Mouse (Mus musculus) hindbrain, embryonic 15.5 days (tissue): ENCODE data around the gene Padi2. TPM values are rescaled to one million over a fixed set of nuclear protein-coding genes. Genes with fewer than 3 reads are reported as not detected.
A peak's percentile ranks its signal among the peaks of the same experiment; 100 is the strongest.

Experiments used
- ATAC-seq: fragments of 200-750 bp; cut with Nextera tagmentation; 2 replicates; pipeline ENCODE4 v1.8.0; 2017; ENCODE audit warnings: low read depth, moderate number of reproducible peaks, moderate TSS enrichment; ENCODE audit not compliant: low FRiP score
- H3K27ac ChIP-seq: fragments of 300-500 bp; sonication (generic); replicated peaks from 2 replicates; pipeline ENCODE4 v1.5.1; 2015; ENCODE audit warnings: mild to moderate bottlenecking, inconsistent platforms
- H3K27me3 ChIP-seq: fragments of 300-500 bp; sonication (generic); 2 replicates; pipeline ENCODE4 v1.6.1; 2015; ENCODE audit warnings: control low read depth, inconsistent platforms
- H3K36me3 ChIP-seq: fragments of 300-500 bp; sonication (generic); 2 replicates; pipeline ENCODE4 v1.6.1; 2015; ENCODE audit warnings: control low read depth, inconsistent platforms
- H3K4me1 ChIP-seq: fragments of 300-500 bp; sonication (generic); replicated peaks from 2 replicates; pipeline ENCODE4 v1.6.1; 2015; ENCODE audit warnings: control low read depth, inconsistent platforms
- H3K4me2 ChIP-seq: fragments of 300-500 bp; sonication (generic); 2 replicates; pipeline ENCODE4 v1.6.1; 2015; ENCODE audit warnings: moderate library complexity, mild to moderate bottlenecking, inconsistent platforms
- H3K4me3 ChIP-seq: fragments of 300-500 bp; sonication (generic); 2 replicates; pipeline ENCODE4 v1.5.1; 2015; ENCODE audit warnings: mild to moderate bottlenecking, inconsistent platforms
- H3K9ac ChIP-seq: fragments of 300-500 bp; sonication (generic); 2 replicates; pipeline ENCODE4 v1.6.1; 2015; ENCODE audit warnings: inconsistent platforms
- H3K9me3 ChIP-seq: fragments of 300-500 bp; sonication (generic); 2 replicates; pipeline ENCODE4 v1.6.1; 2016; ENCODE audit warnings: control low read depth, inconsistent platforms
- WGBS: fragments of 180-500 bp; shearing (Covaris S2); methylation state at CpG from one replicate; pipeline ENCODE4 v1.1.7; 2015; 5-methylcytosine and 5-hydroxymethylcytosine counted together
- polyA plus RNA-seq: library from polyadenylated mRNA; unstranded; fragments of >200 nt; fragmentation: Nextera tagmentation; extraction: Ambion mirVana; gene quantifications from 2 replicates; pipeline ENCODE4 v1.2.1, GENCODE M21; 2015

The Padi2 gene
- polyA plus RNA-seq, 1 experiment from 2014 or later = 1.2 TPM

- Histone ChIP-seq H3K9ac (no peak overlapping the region), H3K9me3 (no peaks in the 10 kb centered on the region), H3K4me1 (no peaks in the 10 kb centered on the region), H3K4me2 (no peak overlapping the region), H3K27me3 (no peaks in the 10 kb centered on the region), H3K4me3 (no peak overlapping the region), H3K36me3 (no peaks in the 10 kb centered on the region), H3K27ac (no peak overlapping the region)
- WGBS = 97% methylated on average over 3 of the region's 3 CpGs
- ATAC-seq = no peak
These were observed 23.2 kb upstream of the Padi2 start for GRCm38 (mm10) chr4:140882981-140883380.

GRCm38 (mm10) chr4:140883852-140884251 lies 22.3 kb upstream of the Padi2 start:
- Histone ChIP-seq H3K4me1 (no peaks in the 10 kb centered on the region), H3K9me3 (no peaks in the 10 kb centered on the region), H3K9ac (no peak overlapping the region), H3K4me2 (no peak overlapping the region), H3K27me3 (no peaks in the 10 kb centered on the region), H3K4me3 (no peak overlapping the region), H3K36me3 (no peaks in the 10 kb centered on the region), H3K27ac (no peak overlapping the region)
- no peak for ATAC-seq
- WGBS = 40% methylated on average over 4 of the region's 4 CpGs

GRCm38 (mm10) chr4:140891525-140892162 lies 14.5 kb upstream of the Padi2 start:
- Histone ChIP-seq H3K4me2 (no peak overlapping the region), H3K36me3 (no peaks in the 10 kb centered on the region), H3K9ac (no peak overlapping the region), H3K27me3 (no peaks in the 10 kb centered on the region), H3K4me1 (no peaks in the 10 kb centered on the region), H3K4me3 (no peak overlapping the region), H3K27ac (no peak overlapping the region), H3K9me3 (peaks cover 8% of the 10 kb centered on the region)
- ATAC-seq = no peak
- 94% methylated on average over 14 of the region's 14 CpGs for WGBS

- H3K4me3 ChIP-seq = no peak overlapping the region
- WGBS = 66% methylated on average over 1 of the region's 1 CpGs
- no peak for ATAC-seq
These were observed 14.0 kb upstream of the Padi2 start for GRCm38 (mm10) chr4:140892163-140892530.

GRCm38 (mm10) chr4:140904776-140905425 lies 1.2 kb upstream of the Padi2 start:
- Histone ChIP-seq H3K9ac (no peak overlapping the region), H3K27ac (no peak overlapping the region), H3K4me3 (no peak overlapping the region), H3K36me3 (no peaks in the 10 kb centered on the region), H3K27me3 (peaks cover 37% of the 10 kb centered on the region), H3K9me3 (no peaks in the 10 kb centered on the region), H3K4me2 (no peak overlapping the region), H3K4me1 (peaks cover 13% of the 10 kb centered on the region)
- 56% methylated on average over 14 of the region's 14 CpGs for WGBS
- ATAC-seq = no peak

More at GRCm38 (mm10) chr4:140892163-140892530, 14.0 kb upstream of the Padi2 start:
- Histone ChIP-seq H3K4me2 (no peak overlapping the region), H3K9ac (no peak overlapping the region), H3K27ac (no peak overlapping the region), H3K36me3 (no peaks in the 10 kb centered on the region), H3K9me3 (peaks cover 8% of the 10 kb centered on the region), H3K4me1 (no peaks in the 10 kb centered on the region), H3K27me3 (no peaks in the 10 kb centered on the region)

GRCm38 (mm10) chr4:140905426-140905871 lies 695 bp upstream of the Padi2 start:
- peak overlapping the region; percentile 87 for H3K4me2 ChIP-seq
- no peaks in the 10 kb centered on the region for H3K9me3 ChIP-seq
- ATAC-seq = no peak
- no peaks in the 10 kb centered on the region for H3K36me3 ChIP-seq
- H3K27me3 ChIP-seq = peaks cover 37% of the 10 kb centered on the region
- 16% methylated on average over 11 of the region's 11 CpGs for WGBS
- no peak overlapping the region; the same call in 1 of the 2 replicates for H3K4me3 ChIP-seq
- H3K9ac ChIP-seq = peak overlapping the region; percentile 33
- peaks cover 13% of the 10 kb centered on the region for H3K4me1 ChIP-seq
- no peak overlapping the region for H3K27ac ChIP-seq

- Histone ChIP-seq H3K4me3 (no peak overlapping the region), H3K9ac (no peak overlapping the region), H3K4me2 (no peak overlapping the region), H3K27me3 (peaks cover 37% of the 10 kb centered on the region), H3K27ac (no peak overlapping the region), H3K9me3 (no peaks in the 10 kb centered on the region), H3K36me3 (no peaks in the 10 kb centered on the region), H3K4me1 (peaks cover 13% of the 10 kb centered on the region)
- no peak for ATAC-seq
- 52% methylated on average over 11 of the region's 11 CpGs for WGBS
These were observed 710 bp downstream of the Padi2 start for GRCm38 (mm10) chr4:140906827-140907280.

- no peak for ATAC-seq
- Histone ChIP-seq H3K4me1 (peaks cover 13% of the 10 kb centered on the region), H3K36me3 (no peaks in the 10 kb centered on the region), H3K4me2 (no peak overlapping the region), H3K9ac (no peak overlapping the region), H3K4me3 (no peak overlapping the region), H3K27ac (no peak overlapping the region), H3K9me3 (no peaks in the 10 kb centered on the region), H3K27me3 (peaks cover 37% of the 10 kb centered on the region)
- 53% methylated on average over 12 of the region's 12 CpGs for WGBS
These were observed 1.3 kb downstream of the Padi2 start for GRCm38 (mm10) chr4:140907306-140908024.

GRCm38 (mm10) chr4:140908627-140909026 lies 2.5 kb downstream of the Padi2 start:
- no peak for ATAC-seq
- Histone ChIP-seq H3K27ac (no peak overlapping the region), H3K4me1 (peaks cover 13% of the 10 kb centered on the region), H3K27me3 (peaks cover 31% of the 10 kb centered on the region), H3K4me2 (no peak overlapping the region), H3K36me3 (no peaks in the 10 kb centered on the region), H3K9me3 (no peaks in the 10 kb centered on the region), H3K9ac (no peak overlapping the region), H3K4me3 (no peak overlapping the region)
- 81% methylated on average over 5 of the region's 5 CpGs for WGBS

GRCm38 (mm10) chr4:140909536-140909935 lies 3.4 kb downstream of the Padi2 start:
- no peak overlapping the region for H3K4me2 ChIP-seq
- H3K27me3 ChIP-seq = peaks cover 29% of the 10 kb centered on the region
- H3K36me3 ChIP-seq = no peaks in the 10 kb centered on the region
- H3K9me3 ChIP-seq = no peaks in the 10 kb centered on the region
- no peak overlapping the region for H3K4me3 ChIP-seq
- peaks cover 13% of the 10 kb centered on the region for H3K4me1 ChIP-seq
- H3K27ac ChIP-seq = no peak overlapping the region
- no peak for ATAC-seq
- H3K9ac ChIP-seq = no peak overlapping the region
- WGBS = 83% methylated on average over 4 of the region's 4 CpGs

- no peak overlapping the region for H3K4me2 ChIP-seq
- H3K4me1 ChIP-seq = peaks cover 9% of the 10 kb centered on the region
- WGBS = 33% methylated on average over 17 of the region's 17 CpGs
- peaks cover 20% of the 10 kb centered on the region for H3K27me3 ChIP-seq
- H3K36me3 ChIP-seq = no peaks in the 10 kb centered on the region
- no peak for ATAC-seq
- no peak overlapping the region for H3K9ac ChIP-seq
- H3K9me3 ChIP-seq = no peaks in the 10 kb centered on the region
- H3K27ac ChIP-seq = no peak overlapping the region
- no peak overlapping the region for H3K4me3 ChIP-seq
These were observed 4.6 kb downstream of the Padi2 start for GRCm38 (mm10) chr4:140910661-140911310.

- Histone ChIP-seq H3K4me1 (peaks cover 3% of the 10 kb centered on the region), H3K4me3 (no peak overlapping the region), H3K4me2 (no peak overlapping the region), H3K27me3 (peaks cover 20% of the 10 kb centered on the region), H3K9me3 (no peaks in the 10 kb centered on the region), H3K9ac (no peak overlapping the region), H3K36me3 (no peaks in the 10 kb centered on the region), H3K27ac (no peak overlapping the region)
- ATAC-seq = no peak
- 89% methylated on average over 9 of the region's 9 CpGs for WGBS
These were observed 5.3 kb downstream of the Padi2 start for GRCm38 (mm10) chr4:140911416-140911815.
